Mouse (Mus musculus): Measurements from ENCODE around the gene Rassf6.

Rassf6 gene

GRCm38 (mm10) chr5:90640286-90641217 is at the start of gene Rassf6:
Gene Rassf6, minus strand, starts transcription at chr5:90640657.
- peak; percentile 27 for DNase-seq

- no peak for DNase-seq
These were observed 49.1 kb upstream of the Rassf6 start for GRCm38 (mm10) chr5:90689426-90690128.

- DNase-seq, result no peak
These were observed 47.5 kb upstream of the Rassf6 start for GRCm38 (mm10) chr5:90687913-90688312.

- DNase-seq, result no peak
These were observed 44.5 kb upstream of the Rassf6 start for GRCm38 (mm10) chr5:90684994-90685393.

- no peak for DNase-seq
These were observed 41.4 kb upstream of the Rassf6 start for GRCm38 (mm10) chr5:90681842-90682241.

GRCm38 (mm10) chr5:90677560-90677959 is 37.1 kb upstream of the Rassf6 start:
- DNase-seq, result no peak

- DNase-seq, result no peak
These were observed 21.4 kb upstream of the Rassf6 start for GRCm38 (mm10) chr5:90661852-90662251.

- no peak for DNase-seq
These were observed 21.0 kb upstream of the Rassf6 start for GRCm38 (mm10) chr5:90661436-90661835.

GRCm38 (mm10) chr5:90660411-90660810 is 20.0 kb upstream of the Rassf6 start:
- DNase-seq, result no peak

GRCm38 (mm10) chr5:90656681-90657080 is 16.2 kb upstream of the Rassf6 start:
- no peak for DNase-seq

GRCm38 (mm10) chr5:90655891-90656290 is 15.4 kb upstream of the Rassf6 start:
- DNase-seq, result no peak

GRCm38 (mm10) chr5:90654798-90655197 is 14.3 kb upstream of the Rassf6 start:
- no peak for DNase-seq

- DNase-seq, result peak; percentile 14
These were observed 12.3 kb upstream of the Rassf6 start for GRCm38 (mm10) chr5:90652724-90653123.

- no peak for DNase-seq
These were observed 10.2 kb upstream of the Rassf6 start for GRCm38 (mm10) chr5:90650466-90651150.

GRCm38 (mm10) chr5:90647473-90647872 is 7.0 kb upstream of the Rassf6 start:
- no peak for DNase-seq

- no peak for DNase-seq
These were observed 5.9 kb upstream of the Rassf6 start for GRCm38 (mm10) chr5:90646398-90646797.

- DNase-seq, result no peak
These were observed 5.1 kb upstream of the Rassf6 start for GRCm38 (mm10) chr5:90645579-90645978.

GRCm38 (mm10) chr5:90641218-90641610 is 757 bp upstream of the Rassf6 start:
- DNase-seq, result no peak

GRCm38 (mm10) chr5:90634885-90635284 is 5.6 kb downstream of the Rassf6 start:
- no peak for DNase-seq

GRCm38 (mm10) chr5:90628530-90628929 is 11.9 kb downstream of the Rassf6 start:
- no peak for DNase-seq

GRCm38 (mm10) chr5:90628011-90628410 is 12.4 kb downstream of the Rassf6 start:
- no peak for DNase-seq

- DNase-seq, result no peak
These were observed 13.0 kb downstream of the Rassf6 start for GRCm38 (mm10) chr5:90627423-90627822.

- no peak for DNase-seq
These were observed 15.6 kb downstream of the Rassf6 start for GRCm38 (mm10) chr5:90624708-90625425.

All from cerebellum, adult 9-11 months (tissue).